Mouse (Mus musculus) left cerebral cortex, adult 9 months (tissue): ENCODE data around the gene Zscan25.
A peak's percentile ranks its signal among the peaks of the same experiment; 100 is the strongest.
"Not testable (repeated sequence)": the region's sequence is repeated elsewhere in the genome, so short reads cannot be mapped to it uniquely, and the experiment has no call there.

Experiments
- DNase-seq, 2 experiments: peaks; one replicate each; pipeline ENCODE4 v3.0.0; 2022; ENCODE audit warnings: low spot score in 2 of 2

Gene Zscan25

DNA sequence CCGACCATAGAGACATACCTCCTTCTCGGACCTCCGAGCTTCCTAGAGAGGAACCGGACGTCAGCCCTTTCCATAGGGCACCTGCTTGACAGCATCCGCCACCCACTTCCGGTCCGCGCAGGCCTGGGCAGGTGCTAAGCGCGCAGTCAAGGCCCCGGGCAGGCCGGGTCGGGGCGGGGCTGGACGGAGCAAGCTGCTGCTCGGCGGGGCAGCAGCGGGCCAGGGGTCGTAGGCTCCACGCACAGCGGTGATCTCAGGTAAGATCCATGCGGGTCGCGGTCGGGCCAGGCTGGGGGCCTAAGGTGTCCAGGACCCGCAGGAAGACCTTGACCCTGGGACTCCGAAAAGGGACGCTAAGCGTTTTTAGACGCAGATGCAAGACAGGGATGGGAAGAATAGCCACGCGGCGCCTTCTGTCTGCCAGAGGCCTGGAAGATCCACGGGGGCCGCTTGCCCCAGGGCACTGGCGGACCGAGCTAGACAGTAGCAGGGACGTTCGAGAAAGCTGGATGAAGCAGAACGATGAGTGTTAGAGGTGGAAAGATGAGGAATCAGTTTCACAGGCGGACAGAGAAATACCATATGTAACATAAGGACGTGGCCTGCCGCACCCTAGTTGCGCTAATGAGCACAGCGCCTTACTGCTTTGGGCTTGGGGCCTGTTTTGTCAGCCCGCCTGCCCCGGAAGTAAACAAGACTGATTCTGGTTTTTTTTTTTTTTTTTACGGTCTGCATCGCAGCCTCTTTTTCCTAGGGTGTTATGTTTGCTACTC is at the start of gene Zscan25:
Zscan25 (plus strand) TSS at position 130 of the 773 bp plus-strand sequence.
- DNase-seq = peak; percentile 70 to 92

DNA sequence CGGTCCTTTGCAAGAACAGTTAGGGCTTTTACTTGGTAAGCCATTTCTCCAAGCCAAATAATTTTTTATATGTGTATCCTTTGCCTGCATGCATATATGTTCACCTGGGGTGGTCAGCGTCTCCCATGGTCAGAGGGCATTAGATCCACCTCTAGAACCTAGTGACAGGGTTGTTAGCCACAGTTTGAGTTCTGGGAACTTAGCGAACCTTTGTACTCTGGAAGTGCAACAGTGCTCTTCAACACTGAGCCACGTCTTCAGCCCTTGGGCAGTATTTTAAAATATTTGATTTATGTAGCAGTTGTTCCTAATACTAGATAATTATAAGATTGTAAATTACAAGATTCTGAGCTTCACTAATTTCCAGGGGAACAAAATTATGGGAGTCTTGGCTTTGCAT is 49.7 kb upstream of the Zscan25 start:
- no peak for DNase-seq

DNA sequence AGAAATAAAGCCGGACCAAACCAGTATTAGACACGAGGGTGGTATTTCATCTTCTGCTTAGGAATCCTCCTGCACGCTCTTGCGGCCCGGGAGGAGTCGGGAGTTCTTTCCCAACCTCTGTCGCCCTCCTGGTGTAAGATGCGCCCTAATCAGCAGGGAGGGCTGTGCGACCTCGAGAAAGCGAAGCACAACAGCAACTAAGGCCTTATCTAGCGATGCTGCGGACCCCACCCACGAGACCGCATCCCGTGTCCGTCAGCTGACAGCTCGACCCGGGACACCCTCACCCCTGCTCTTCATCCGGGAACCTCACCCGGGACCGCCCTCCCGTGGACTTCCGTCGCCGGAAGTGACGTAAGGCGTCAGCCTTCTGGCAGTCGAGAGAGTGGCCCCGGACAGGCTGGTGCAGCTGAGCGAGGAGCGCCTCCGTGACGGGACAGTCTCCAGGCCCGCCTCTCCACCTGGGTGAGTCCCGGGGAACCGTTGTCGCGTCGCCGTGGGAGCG is 48.9 kb upstream of the Zscan25 start, which contains the start of gene Zfp655:
Zfp655 (plus strand) TSS at position 349 of the 505 bp plus-strand sequence.
- DNase-seq = peak; percentile 94 to 97

DNA sequence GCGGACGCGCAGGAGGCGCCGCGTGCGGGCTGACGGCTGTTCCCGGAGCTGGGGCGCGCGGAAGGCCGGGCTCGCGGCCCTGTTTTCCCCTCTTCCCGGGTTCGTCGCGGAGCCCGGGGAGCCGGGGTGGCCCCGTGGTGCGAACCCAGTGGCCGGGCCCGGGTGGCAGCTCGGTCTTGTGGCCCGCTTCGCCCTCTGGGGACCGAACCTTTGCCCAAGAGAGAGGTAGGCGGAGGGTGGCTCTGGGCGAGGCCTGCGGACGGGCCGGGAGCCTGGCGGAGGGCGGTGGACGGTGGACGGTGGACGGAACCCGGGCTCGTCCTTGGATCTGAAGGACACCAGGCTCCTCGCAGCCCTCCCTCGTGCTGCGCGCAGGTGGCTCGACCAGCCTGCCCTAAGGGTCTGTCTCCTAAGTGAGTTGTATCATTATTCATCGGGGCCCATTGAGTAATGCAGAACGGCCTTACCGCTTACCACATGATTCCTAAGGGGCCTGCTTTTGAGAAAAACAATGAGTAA is 48.3 kb upstream of the Zscan25 start:
- no peak for DNase-seq

DNA sequence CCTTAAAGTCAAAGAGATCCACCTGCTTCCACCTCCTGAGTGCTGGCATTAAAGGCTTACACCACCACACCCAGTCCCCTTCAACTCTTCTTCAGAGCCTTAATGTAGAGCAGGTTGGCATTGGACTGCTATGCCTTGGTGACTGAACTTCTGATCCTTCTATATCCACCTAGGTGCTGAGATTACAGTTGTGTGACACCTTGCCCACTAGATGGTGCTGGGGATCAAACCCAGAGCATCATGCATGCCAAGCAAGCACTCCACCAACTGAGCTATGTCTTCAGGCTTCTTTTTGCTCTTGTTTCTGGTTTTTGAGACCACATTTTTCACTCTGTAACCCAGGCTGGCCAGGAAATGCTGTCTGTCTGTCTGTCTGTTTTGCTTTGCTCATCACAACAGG is 45.7 kb upstream of the Zscan25 start:
- DNase-seq = peak in 1 of 2 experiments; percentile 13

DNA sequence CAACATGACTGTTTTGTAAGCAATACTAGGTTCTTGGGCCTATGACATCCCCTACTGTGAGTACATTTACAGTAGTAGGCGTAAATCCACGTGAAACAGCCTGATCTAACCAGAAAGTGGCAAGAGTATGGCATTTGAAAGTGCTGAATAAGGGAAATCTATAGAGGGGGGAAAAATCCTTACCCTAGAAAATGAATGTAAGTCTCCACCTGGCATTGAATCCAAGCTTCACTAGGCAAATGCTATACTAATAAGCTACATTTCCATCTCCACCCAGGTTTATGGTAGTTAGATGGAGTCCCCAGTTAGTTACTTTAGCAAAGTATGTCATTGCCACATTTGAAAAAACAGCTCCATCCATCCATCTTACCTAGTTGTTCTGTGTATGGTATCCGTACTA is 30.8 kb upstream of the Zscan25 start:
- no peak for DNase-seq

DNA sequence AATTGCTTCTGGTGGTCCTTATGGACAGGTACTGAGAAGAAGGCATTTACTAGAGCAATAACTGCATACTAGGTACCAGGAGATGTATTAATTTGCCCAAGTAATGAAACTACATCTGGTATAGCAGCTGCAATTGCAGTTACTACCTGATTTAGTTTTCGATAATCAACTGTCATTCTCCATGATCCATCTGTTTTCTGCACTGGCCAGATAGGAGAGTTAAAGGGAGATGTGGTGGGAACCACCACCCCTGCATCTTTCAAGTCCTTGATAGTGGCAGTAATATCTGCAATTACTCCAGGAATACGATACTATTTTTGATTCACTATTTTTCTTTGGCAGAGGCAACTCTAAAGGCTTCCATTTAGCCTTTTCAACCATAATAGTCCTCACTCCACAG is 6.7 kb upstream of the Zscan25 start:
- not testable (repeated sequence) for DNase-seq

DNA sequence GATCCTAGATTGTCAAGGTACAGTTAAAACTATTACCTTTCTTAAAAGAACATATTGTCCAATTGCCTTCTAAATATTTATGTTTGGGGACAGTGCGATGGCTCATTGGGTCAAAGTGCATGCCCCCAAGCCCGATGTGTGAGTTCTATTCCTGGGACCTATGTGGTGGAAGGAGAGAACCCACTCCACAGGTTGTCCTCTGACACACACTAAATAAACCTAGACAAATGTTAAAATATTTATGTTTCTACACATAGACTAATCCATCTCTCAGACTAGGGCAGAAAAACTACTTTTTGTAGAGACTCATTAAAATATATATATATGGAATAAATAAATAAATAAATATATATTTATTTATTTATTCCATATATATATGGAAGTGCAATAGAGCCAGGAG is 352 bp upstream of the Zscan25 start:
- DNase-seq = no peak

DNA sequence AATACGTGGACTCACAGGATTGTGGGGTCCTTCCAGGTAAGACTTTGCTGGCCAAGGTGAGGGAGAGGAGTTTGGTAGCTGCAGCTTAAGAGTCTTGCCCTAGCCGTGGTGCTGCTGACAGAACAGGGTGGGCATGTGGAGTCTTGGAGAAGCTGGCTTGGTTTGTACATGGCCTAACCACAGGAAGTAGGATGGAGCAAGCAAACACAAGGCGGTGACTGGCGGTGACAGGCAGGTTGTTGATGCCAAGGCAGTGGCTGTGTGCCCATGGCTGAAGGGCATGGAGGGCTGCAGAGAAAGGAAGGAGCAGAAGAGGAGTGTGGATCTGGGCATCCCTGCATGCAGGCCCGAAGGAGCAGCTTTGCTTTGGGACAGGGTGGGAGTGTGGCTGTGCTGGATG is 8.1 kb downstream of the Zscan25 start:
- no peak for DNase-seq

DNA sequence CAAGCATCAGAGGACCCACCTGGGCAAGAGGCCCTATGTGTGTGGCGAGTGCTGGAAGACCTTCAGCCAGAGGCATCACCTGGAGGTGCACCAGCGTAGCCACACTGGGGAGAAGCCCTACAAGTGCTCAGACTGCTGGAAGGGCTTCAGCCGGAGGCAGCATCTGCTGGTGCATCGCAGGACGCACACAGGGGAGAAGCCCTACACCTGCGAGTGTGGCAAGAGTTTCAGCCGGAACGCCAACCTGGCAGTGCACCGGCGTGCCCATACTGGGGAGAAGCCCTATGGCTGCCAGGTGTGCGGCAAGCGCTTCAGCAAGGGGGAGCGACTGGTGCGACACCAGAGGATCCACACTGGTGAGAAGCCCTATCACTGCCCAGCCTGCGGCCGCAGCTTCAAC is 10.4 kb downstream of the Zscan25 start:
- no peak for DNase-seq

DNA sequence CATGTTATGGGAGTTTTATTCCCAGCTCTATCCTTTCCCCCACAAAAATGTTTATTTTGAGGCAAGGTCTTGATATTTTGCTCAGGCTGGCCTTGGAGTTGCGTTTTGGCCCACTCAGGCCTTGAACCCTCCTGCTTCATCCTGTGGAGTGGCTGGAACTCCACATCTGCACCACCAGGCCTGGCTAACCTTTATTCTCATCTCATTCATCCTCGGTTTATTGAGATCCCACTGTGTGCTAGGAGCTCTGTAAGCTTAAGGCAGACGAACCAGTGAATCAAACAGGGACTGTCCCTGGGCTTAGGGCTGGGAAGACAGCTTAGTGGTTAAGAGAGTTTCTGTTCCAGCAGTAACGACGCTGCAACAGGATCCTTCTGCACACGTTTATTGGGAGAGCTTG is 12.1 kb downstream of the Zscan25 start:
- DNase-seq = no peak

DNA sequence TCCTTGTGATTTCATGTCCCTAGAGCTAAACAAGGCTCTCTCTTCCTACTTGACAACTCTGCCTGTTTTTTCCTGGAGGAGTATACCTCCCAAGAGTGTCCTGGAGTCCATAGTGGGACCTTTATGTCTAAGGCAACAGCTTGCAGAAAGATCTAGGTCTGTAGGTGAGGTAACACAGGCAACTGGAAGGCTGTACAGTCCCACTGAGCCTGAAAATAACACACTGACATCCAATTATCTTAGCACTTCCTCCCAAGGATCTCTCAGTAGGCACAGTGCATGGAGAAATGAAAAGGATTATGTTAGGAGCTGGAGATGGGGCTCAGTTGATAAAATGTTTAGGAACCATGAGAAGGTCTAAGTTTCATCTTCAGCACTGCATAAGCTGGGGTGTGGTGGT is 20.2 kb downstream of the Zscan25 start:
- no peak for DNase-seq

DNA sequence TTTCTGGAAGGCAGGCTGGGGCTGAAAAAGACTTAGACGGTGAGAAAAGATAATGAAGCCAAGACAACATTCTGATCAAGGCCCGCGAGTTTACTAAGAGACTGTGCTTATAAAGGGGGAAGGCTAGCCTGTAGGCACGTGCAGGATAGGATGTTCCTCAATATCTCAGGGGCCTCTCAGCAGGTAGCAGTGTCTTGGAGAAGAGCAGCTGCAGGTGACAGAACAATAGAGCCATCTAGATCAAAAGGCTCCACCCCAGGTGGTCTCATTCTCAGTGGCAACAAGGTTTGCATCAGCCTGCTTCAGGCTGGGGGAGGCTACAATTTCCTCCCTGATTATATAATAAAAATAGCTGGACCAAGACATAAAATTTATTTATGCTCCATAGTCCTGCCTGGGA is 21.5 kb downstream of the Zscan25 start:
- not testable (repeated sequence) for DNase-seq

DNA sequence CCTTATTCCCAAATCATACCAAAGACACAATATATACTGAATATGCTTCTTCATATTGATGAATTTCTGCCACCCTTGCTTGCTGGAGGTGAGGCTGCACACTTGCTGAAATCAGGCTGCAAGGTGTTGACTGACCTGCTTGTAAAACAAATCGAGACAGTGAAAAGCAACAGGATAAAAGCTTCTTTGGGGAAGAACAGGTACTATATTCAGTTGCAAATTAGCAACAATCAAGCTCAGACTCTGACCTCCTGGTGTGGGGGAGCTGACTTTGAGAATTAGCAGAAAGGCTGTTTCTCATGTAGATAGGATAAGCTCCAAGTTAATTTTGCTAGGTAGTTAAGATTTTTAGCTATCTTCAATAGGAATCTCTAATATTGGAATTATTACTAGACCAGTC is 22.1 kb downstream of the Zscan25 start:
- no peak for DNase-seq

DNA sequence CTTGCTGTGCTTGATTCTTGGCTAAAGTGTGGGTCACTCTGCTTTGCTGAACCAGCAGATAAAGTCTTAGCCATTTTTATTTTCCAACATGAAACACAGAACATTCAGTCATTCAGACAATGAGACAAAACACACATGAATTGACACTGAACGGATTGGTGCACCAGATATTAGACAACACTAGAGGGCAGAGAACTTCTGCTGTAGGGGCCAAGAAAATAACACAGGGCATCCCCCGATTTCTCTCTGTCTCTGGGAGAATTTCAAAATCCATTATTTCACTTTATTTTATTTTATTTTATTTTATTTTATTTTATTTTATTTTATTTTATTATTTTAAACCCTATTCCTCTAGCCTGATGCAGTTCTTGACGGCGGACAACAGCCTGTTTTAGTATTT is 26.7 kb downstream of the Zscan25 start:
- DNase-seq = not testable (repeated sequence)

DNA sequence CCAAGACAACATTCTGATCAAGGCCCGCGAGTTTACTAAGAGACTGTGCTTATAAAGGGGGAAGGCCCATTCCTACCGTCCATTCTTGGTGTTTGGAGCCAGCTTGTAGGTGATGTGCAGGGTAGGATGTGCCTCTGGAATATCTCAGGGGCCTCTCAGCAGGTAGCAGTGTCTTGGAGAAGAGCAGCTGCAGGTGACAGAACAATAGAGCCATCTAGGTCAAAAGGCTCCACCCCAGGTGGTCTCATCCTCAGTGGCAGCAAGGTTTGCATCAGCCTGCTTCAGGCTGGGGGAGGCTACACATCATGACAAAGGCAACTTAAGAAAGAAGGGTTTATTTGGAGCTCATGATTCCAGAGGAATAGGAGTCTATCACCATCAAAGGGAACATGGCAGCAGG is 27.5 kb downstream of the Zscan25 start:
- DNase-seq = not testable (repeated sequence)

DNA sequence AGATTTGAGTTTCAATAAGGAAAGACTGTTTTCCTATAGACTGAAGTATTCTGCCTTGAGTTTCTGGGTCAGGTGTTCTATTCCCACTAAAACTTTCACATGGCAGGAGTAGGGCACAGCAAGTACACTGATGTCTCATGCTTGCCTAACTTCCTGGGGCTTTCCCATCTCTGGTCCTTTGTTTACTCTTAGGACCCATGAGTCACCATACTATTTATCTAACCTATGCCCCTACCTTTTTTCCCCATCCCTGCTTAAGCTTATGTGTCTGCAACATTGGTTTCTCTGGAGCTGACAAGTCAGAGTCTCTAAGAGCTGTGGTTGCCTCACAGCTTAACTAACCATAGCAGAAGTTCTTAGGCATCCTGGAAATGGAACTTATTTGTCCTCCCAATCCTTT is 33.5 kb downstream of the Zscan25 start:
- DNase-seq = no peak

DNA sequence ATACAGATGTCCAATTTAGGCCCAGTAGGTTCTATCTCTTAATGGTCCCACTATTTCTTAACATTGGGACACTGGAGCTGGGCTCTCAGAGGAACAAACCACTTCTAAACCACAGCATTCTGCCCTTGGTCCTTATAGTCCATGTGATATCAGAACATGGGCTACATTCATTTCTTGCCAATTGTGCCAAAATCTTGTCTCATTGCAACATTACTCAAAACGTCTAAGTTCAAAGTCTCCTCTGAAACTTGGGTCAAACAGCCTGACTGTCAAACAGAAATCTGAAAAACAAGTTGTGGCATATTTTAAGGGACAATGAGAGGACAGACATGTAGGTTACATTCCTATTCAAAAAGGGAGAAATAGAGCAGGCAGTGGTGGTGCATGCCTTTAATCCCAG is 36.8 kb downstream of the Zscan25 start:
- DNase-seq = no peak

DNA sequence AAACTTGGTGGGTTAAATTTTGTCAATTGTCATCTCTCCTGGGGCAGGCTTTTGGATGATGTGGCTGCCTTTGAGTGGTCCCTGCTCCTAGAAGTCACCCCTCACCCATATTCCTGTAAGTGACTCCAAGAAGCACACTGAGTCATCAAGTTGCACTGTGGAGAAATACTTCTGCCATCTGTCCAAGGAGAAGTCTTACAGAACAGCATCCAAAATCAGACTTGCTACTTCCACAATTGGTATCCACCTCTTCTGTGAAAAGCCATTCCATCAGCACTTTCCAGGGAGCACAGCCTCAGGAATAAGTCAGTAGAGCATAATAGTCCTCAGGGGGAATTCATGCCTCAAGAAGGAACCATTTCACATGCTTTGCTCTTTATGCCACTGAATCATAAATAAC is 58.5 kb downstream of the Zscan25 start:
- peak; percentile 27 for DNase-seq
